Mouse (Mus musculus) layer of hippocampus, adult 11-12 months (tissue): Measurements from ENCODE around the gene Rbfox3.

ENCODE experiments used
- DNase-seq: peaks from one replicate; pipeline ENCODE4 v3.0.0; 2022; ENCODE audit warnings: low spot score

The Rbfox3 gene

GRCm38 (mm10) chr11:118911307-118912070 lies at the start of gene Rbfox3:
Rbfox3 (minus strand) TSS chr11:118911597.
- DNase-seq = no peak

- peak; percentile 55 for DNase-seq
Observed at GRCm38 (mm10) chr11:118960649-118961048, 49.3 kb upstream of the Rbfox3 start.

- peak; percentile 65 for DNase-seq
Observed at GRCm38 (mm10) chr11:118957070-118957471, 45.7 kb upstream of the Rbfox3 start.

- DNase-seq = no peak
Observed at GRCm38 (mm10) chr11:118955016-118955415, 43.6 kb upstream of the Rbfox3 start.

- DNase-seq = no peak
Observed at GRCm38 (mm10) chr11:118945868-118946267, 34.5 kb upstream of the Rbfox3 start.

- DNase-seq = no peak
Observed at GRCm38 (mm10) chr11:118941268-118941667, 29.9 kb upstream of the Rbfox3 start.

GRCm38 (mm10) chr11:118940539-118940938 lies 29.1 kb upstream of the Rbfox3 start:
- peak; percentile 82 for DNase-seq

- DNase-seq = no peak
Observed at GRCm38 (mm10) chr11:118939731-118940130, 28.3 kb upstream of the Rbfox3 start.

GRCm38 (mm10) chr11:118934925-118935324 lies 23.5 kb upstream of the Rbfox3 start:
- no peak for DNase-seq

- DNase-seq = no peak
Observed at GRCm38 (mm10) chr11:118927081-118927480, 15.7 kb upstream of the Rbfox3 start.

GRCm38 (mm10) chr11:118921852-118922251 lies 10.5 kb upstream of the Rbfox3 start:
- no peak for DNase-seq

- no peak for DNase-seq
Observed at GRCm38 (mm10) chr11:118916423-118917030, 5.1 kb upstream of the Rbfox3 start.

GRCm38 (mm10) chr11:118915888-118916287 lies 4.5 kb upstream of the Rbfox3 start:
- DNase-seq = no peak

- DNase-seq = no peak
Observed at GRCm38 (mm10) chr11:118912686-118913085, 1.3 kb upstream of the Rbfox3 start.

GRCm38 (mm10) chr11:118910756-118911155 lies 641 bp downstream of the Rbfox3 start:
- no peak for DNase-seq

- no peak for DNase-seq
Observed at GRCm38 (mm10) chr11:118909814-118910201, 1.6 kb downstream of the Rbfox3 start.

GRCm38 (mm10) chr11:118908981-118909813 lies 2.2 kb downstream of the Rbfox3 start:
- DNase-seq = no peak

GRCm38 (mm10) chr11:118908431-118908980 lies 2.9 kb downstream of the Rbfox3 start:
- no peak for DNase-seq

GRCm38 (mm10) chr11:118907471-118908401 lies 3.7 kb downstream of the Rbfox3 start:
- DNase-seq = no peak

- DNase-seq = peak; percentile 63
Observed at GRCm38 (mm10) chr11:118906824-118907470, 4.5 kb downstream of the Rbfox3 start.
